Mouse (Mus musculus) stomach, embryonic 14.5 days (tissue): Measurements from ENCODE around the gene Foxi1. TPM values are rescaled to one million over a fixed set of nuclear protein-coding genes. Genes with fewer than 3 reads are reported as not detected.

Experiments
- polyA plus RNA-seq: library from polyadenylated mRNA; unstranded; fragments of >200 nt; fragmentation: Nextera tagmentation; extraction: Ambion mirVana; gene quantifications from 2 replicates; pipeline ENCODE4 v1.2.1, GENCODE M21; 2014

The Foxi1 gene
- polyA plus RNA-seq, 1 experiment from 2014 or later: not detected

Other genes starting within 250 kb of the Foxi1 start
- 2.5 and 3.0 TPM in 2 replicates for gene Kcnmb1, start 245.1 kb downstream of the Foxi1 start, polyA plus RNA-seq
- 10.3 and 11.1 TPM in 2 replicates for gene Kcnip1, start 214.9 kb downstream of the Foxi1 start, polyA plus RNA-seq
- gene Lcp2, start 161.2 kb downstream of the Foxi1 start, polyA plus RNA-seq: 2.4 and 4.1 TPM in 2 replicates
- gene 4930469K13Rik, start 109.5 kb downstream of the Foxi1 start, polyA plus RNA-seq: 0.91 and 1.1 TPM in 2 replicates
- gene Fam196b, start 106.7 kb upstream of the Foxi1 start, polyA plus RNA-seq: 0.04 and 0.11 TPM in 2 replicates